Mouse (Mus musculus) kidney, postnatal 0 days (tissue): Measurements from ENCODE around the gene A630089N07Rik. TPM values are rescaled to one million over a fixed set of nuclear protein-coding genes. Genes with fewer than 3 reads are reported as not detected.
"Not testable (repeated sequence)": the region's sequence is repeated elsewhere in the genome, so short reads cannot be mapped to it uniquely, and the experiment has no call there.

ENCODE experiments used
- ATAC-seq: fragments of 200-750 bp; cut with Nextera tagmentation; replicated peaks from 2 replicates; pipeline ENCODE4 v1.8.0; 2017; ENCODE audit warnings: low read depth, moderate number of reproducible peaks, moderate TSS enrichment, moderate library complexity; ENCODE audit not compliant: low FRiP score
- DNase-seq: peaks from one replicate; pipeline ENCODE4 v3.0.0-alpha.2; 2016; ENCODE audit warnings: low spot score
- H3K27ac ChIP-seq: fragments of 300-500 bp; sonication (generic); 2 replicates; pipeline ENCODE4 v1.5.1; 2014; ENCODE audit warnings: mild to moderate bottlenecking
- H3K27me3 ChIP-seq: fragments of 300-500 bp; sonication (generic); 2 replicates; pipeline ENCODE4 v1.6.1; 2014; ENCODE audit warnings: low read length, mixed read lengths; ENCODE audit not compliant: insufficient read depth
- H3K36me3 ChIP-seq: fragments of 300-500 bp; sonication (generic); 2 replicates; pipeline ENCODE4 v1.6.1; 2014; ENCODE audit warnings: low read length, mixed read lengths; ENCODE audit not compliant: insufficient read depth
- H3K4me1 ChIP-seq: fragments of 300-500 bp; sonication (generic); replicated peaks from 2 replicates; pipeline ENCODE4 v1.6.1; 2014; ENCODE audit warnings: antibody characterized with exemption, low read length, mixed read lengths; ENCODE audit not compliant: insufficient read depth
- H3K4me2 ChIP-seq: fragments of 300-500 bp; sonication (generic); 2 replicates; pipeline ENCODE4 v1.6.1; 2014; ENCODE audit warnings: mild to moderate bottlenecking, low read length, moderate library complexity, mixed read lengths
- H3K4me3 ChIP-seq: fragments of 300-500 bp; sonication (generic); replicated peaks from 2 replicates; pipeline ENCODE4 v1.5.1; 2014; ENCODE audit warnings: low read depth, low read length
- H3K9ac ChIP-seq: fragments of 300-500 bp; sonication (generic); 2 replicates; pipeline ENCODE4 v1.6.1; 2014; ENCODE audit warnings: low read depth, low read length
- H3K9me3 ChIP-seq: fragments of 300-500 bp; sonication (generic); replicated peaks from 2 replicates; pipeline ENCODE4 v1.6.1; 2016; ENCODE audit warnings: low read length, inconsistent platforms, mixed read lengths
- CTCF ChIP-seq: IDR thresholded peaks from 2 replicates; pipeline ENCODE4 v1.5.1; 2016; ENCODE audit warnings: antibody characterized with exemption, low read depth, mild to moderate bottlenecking, moderate library complexity
- WGBS: fragments of 180-500 bp; shearing (Covaris S2); extraction: QIAGEN DNeasy Blood & Tissue Kit; methylation state at CpG from one replicate; pipeline ENCODE4 v1.1.7; 2014; 5-methylcytosine and 5-hydroxymethylcytosine counted together
- polyA plus RNA-seq: library from polyadenylated mRNA; unstranded; fragments of >200 nt; fragmentation: Nextera tagmentation; extraction: Ambion mirVana; gene quantifications from 2 replicates; pipeline ENCODE4 v1.2.1, GENCODE M21; 2015

A630089N07Rik gene
- polyA plus RNA-seq, result 6.4 and 8.3 TPM in 2 replicates

- under 1% methylated on average over 25 of the region's 25 CpGs for WGBS
- peak; percentile 93 for DNase-seq
- not testable (repeated sequence) for H3K4me1 ChIP-seq, H3K36me3 ChIP-seq, H3K9me3 ChIP-seq, H3K27me3 ChIP-seq
- Histone ChIP-seq H3K27ac (peak within 1 kb of the TSS; percentile 21; the same call in 1 of the 2 replicates), H3K4me3 (peak within 1 kb of the TSS; percentile 66), H3K9ac (peak within 1 kb of the TSS; percentile 59), H3K4me2 (peak within 1 kb of the TSS; percentile 73)
- peak; percentile 96 for ATAC-seq
Observed at GRCm38 (mm10) chr16:98081889-98082818, at the start of gene A630089N07Rik. A630089N07Rik (minus strand) TSS chr16:98082450.

GRCm38 (mm10) chr16:98107109-98107508 lies 24.9 kb upstream of the A630089N07Rik start:
- no peak overlapping the region for H3K4me3 ChIP-seq
- H3K36me3 ChIP-seq, result no peaks in the 10 kb centered on the region
- no peak for DNase-seq
- 0 out of 2 replicates have a peak, but pooled peaks cover 3% of the 10 kb centered on the region for H3K9me3 ChIP-seq
- no peak overlapping the region; the same call in 1 of the 2 replicates for H3K27ac ChIP-seq
- no peaks in the 10 kb centered on the region for H3K27me3 ChIP-seq
- WGBS, result 99% methylated on average over 11 of the region's 11 CpGs
- H3K9ac ChIP-seq, result no peak overlapping the region
- no peaks in the 10 kb centered on the region for H3K4me1 ChIP-seq
- no peak for ATAC-seq
- H3K4me2 ChIP-seq, result no peak overlapping the region
- TF ChIP-seq CTCF, result no peak

GRCm38 (mm10) chr16:98081550-98081888 lies 731 bp downstream of the A630089N07Rik start:
- under 1% methylated on average over 9 of the region's 9 CpGs for WGBS
- Histone ChIP-seq H3K9ac (peak overlapping the region; percentile 59), H3K4me3 (peak overlapping the region; percentile 66), H3K4me2 (peak overlapping the region; percentile 73), H3K27ac (peak overlapping the region; percentile 21; the same call in 1 of the 2 replicates)
- DNase-seq (peak; percentile 34), ATAC-seq (0 out of 2 replicates have a peak, but pooled peaks have one; percentile 26)
- H3K36me3 ChIP-seq, H3K9me3 ChIP-seq, H3K27me3 ChIP-seq, H3K4me1 ChIP-seq: not testable (repeated sequence)

GRCm38 (mm10) chr16:98081140-98081539 lies 1.1 kb downstream of the A630089N07Rik start:
- Histone ChIP-seq H3K4me2 (peak overlapping the region; percentile 73), H3K4me3 (peak overlapping the region; percentile 66), H3K9ac (peak overlapping the region; percentile 59; the same call in 1 of the 2 replicates)
- not testable (repeated sequence) for ATAC-seq, H3K9me3 ChIP-seq, H3K4me1 ChIP-seq, H3K36me3 ChIP-seq, H3K27me3 ChIP-seq, H3K27ac ChIP-seq
- peak; percentile 47 for DNase-seq
- 80% methylated on average over 1 of the region's 1 CpGs for WGBS

- 72% methylated on average over 3 of the region's 3 CpGs for WGBS
- not testable (repeated sequence) for H3K27me3 ChIP-seq, H3K9me3 ChIP-seq, H3K4me1 ChIP-seq, H3K36me3 ChIP-seq, H3K4me3 ChIP-seq, H3K27ac ChIP-seq, H3K4me2 ChIP-seq, DNase-seq, ATAC-seq, H3K9ac ChIP-seq
Observed at GRCm38 (mm10) chr16:98079382-98079781, 2.9 kb downstream of the A630089N07Rik start.

GRCm38 (mm10) chr16:98041676-98042075 lies 40.6 kb downstream of the A630089N07Rik start:
- H3K27ac ChIP-seq, result no peak overlapping the region
- no peak overlapping the region for H3K4me3 ChIP-seq
- 0 out of 2 replicates have a peak, but pooled peaks cover 2% of the 10 kb centered on the region for H3K36me3 ChIP-seq
- H3K9ac ChIP-seq, result no peak overlapping the region
- 86% methylated on average over 2 of the region's 2 CpGs for WGBS
- H3K4me2 ChIP-seq, result no peak overlapping the region
- ATAC-seq (no peak), DNase-seq (peak; percentile 10)
- no peaks in the 10 kb centered on the region for H3K4me1 ChIP-seq
- no peaks in the 10 kb centered on the region for H3K9me3 ChIP-seq
- no peaks in the 10 kb centered on the region for H3K27me3 ChIP-seq
- peak; percentile 49 for TF ChIP-seq CTCF

- not testable (repeated sequence) for H3K9me3 ChIP-seq, H3K27me3 ChIP-seq, H3K27ac ChIP-seq, H3K36me3 ChIP-seq, H3K9ac ChIP-seq, DNase-seq, H3K4me3 ChIP-seq, H3K4me1 ChIP-seq, H3K4me2 ChIP-seq, ATAC-seq
- WGBS, result 98% methylated on average over 2 of the region's 2 CpGs
Observed at GRCm38 (mm10) chr16:98034971-98035370, 47.3 kb downstream of the A630089N07Rik start.

- not testable (repeated sequence) for DNase-seq, H3K9ac ChIP-seq, H3K27ac ChIP-seq, H3K9me3 ChIP-seq, H3K36me3 ChIP-seq, H3K4me2 ChIP-seq, H3K4me1 ChIP-seq, ATAC-seq, H3K4me3 ChIP-seq, H3K27me3 ChIP-seq
- 85% methylated on average over 8 of the region's 8 CpGs for WGBS
Observed at GRCm38 (mm10) chr16:98026186-98026585, 56.1 kb downstream of the A630089N07Rik start.
